In genomic region chr8:126099889-126100288, GRCm38 (mm10) we compare ENCODE assay signal across 16 mouse cellular contexts.
DNase-seq lines count a peak whose midpoint lies in the region; ATAC-seq and TF ChIP-seq lines count a peak whose summit lies in the region.
"Had no signal": no experiment of that assay in that cellular context is flagged by ENCODE, and none has a peak within 500 bp of the region (broad histone marks: within the 10 kb centered on the region; RNA-seq: fewer than 3 reads in every experiment).

No protein-coding gene starts in this region.

- H3K4me1 ChIP-seq in heart, embryonic 10.5 days, result 0 out of 2 replicates have a peak, but pooled peaks cover 3% of the 10 kb centered on the region
- H3K4me1 ChIP-seq in lung, embryonic 14.5 days (ENCODE audit: insufficient read depth), result no peaks in the 10 kb centered on the region
- no peaks in the 10 kb centered on the region for H3K4me1 ChIP-seq in E14TG2a.4 (replicated peaks; ENCODE audit: low read depth, low read length)
- H3K4me1 ChIP-seq: embryonic facial prominence, embryonic 13.5 days; limb, embryonic 13.5 days; lung, embryonic 15.5 days; neural tube, embryonic 13.5 days had no signal

- H3K4me2 ChIP-seq in lung, embryonic 14.5 days, result no peak overlapping the region
- H3K4me2 ChIP-seq: embryonic facial prominence, embryonic 13.5 days; limb, embryonic 13.5 days; lung, embryonic 15.5 days; neural tube, embryonic 13.5 days had no signal

- DNase-seq in heart, embryonic 10.5 days (ENCODE audit: low spot score), result peak; percentile 36
- DNase-seq in heart, postnatal 4 days, result no peak
- peak; percentile 28 for DNase-seq in lung, embryonic 14.5 days
- no peak for DNase-seq in lung, postnatal 4 days
- DNase-seq in ZHBTc4 (ENCODE audit: low read depth, low spot score), result peak; percentile 21
- DNase-seq in adrenal gland, adult (ENCODE audit: inconsistent age in 2 of 2, low spot score in 1 of 2), result no peak
- DNase-seq: adrenal gland, postnatal 14 days; cerebellum, postnatal 25 days; kidney, adult 9 months; thymus, postnatal 14 days had no signal

- H3K36me3 ChIP-seq in heart, embryonic 10.5 days, result no peaks in the 10 kb centered on the region
- H3K36me3 ChIP-seq in lung, embryonic 14.5 days (ENCODE audit: insufficient read depth), result no peaks in the 10 kb centered on the region
- no peaks in the 10 kb centered on the region for H3K36me3 ChIP-seq in E14TG2a.4 (ENCODE audit: insufficient read depth, low read length)
- H3K36me3 ChIP-seq: embryonic facial prominence, embryonic 13.5 days; limb, embryonic 13.5 days; lung, embryonic 15.5 days; neural tube, embryonic 13.5 days had no signal

- no peak overlapping the region for H3K27ac ChIP-seq in heart, embryonic 10.5 days
- no peak overlapping the region for H3K27ac ChIP-seq in lung, embryonic 14.5 days (ENCODE audit: low read depth)
- H3K27ac ChIP-seq: embryonic facial prominence, embryonic 13.5 days; limb, embryonic 13.5 days; lung, embryonic 15.5 days; neural tube, embryonic 13.5 days had no signal

- H3K9me3 ChIP-seq in heart, embryonic 10.5 days, result peaks cover 4% of the 10 kb centered on the region; the same call in 1 of the 2 replicates
- no peaks in the 10 kb centered on the region for H3K9me3 ChIP-seq in lung, embryonic 14.5 days (ENCODE audit: low read depth, low read length)
- peaks cover 51% of the 10 kb centered on the region for H3K9me3 ChIP-seq in E14TG2a.4 (ENCODE audit: low read length)
- H3K9me3 ChIP-seq: embryonic facial prominence, embryonic 13.5 days; limb, embryonic 13.5 days; lung, embryonic 15.5 days; neural tube, embryonic 13.5 days had no signal

- H3K4me3 ChIP-seq in heart, embryonic 10.5 days, result no peak overlapping the region
- no peak overlapping the region for H3K4me3 ChIP-seq in lung, embryonic 14.5 days (ENCODE audit: low read depth, low read length)
- H3K4me3 ChIP-seq in E14TG2a.4 (replicated peaks; ENCODE audit: low read length), result no peak overlapping the region
- H3K4me3 ChIP-seq: embryonic facial prominence, embryonic 13.5 days; limb, embryonic 13.5 days; lung, embryonic 15.5 days; neural tube, embryonic 13.5 days had no signal

- no peak overlapping the region for H3K9ac ChIP-seq in lung, embryonic 14.5 days
- H3K9ac ChIP-seq: embryonic facial prominence, embryonic 13.5 days; limb, embryonic 13.5 days; lung, embryonic 15.5 days; neural tube, embryonic 13.5 days had no signal

- 68% methylated on average over 4 of the region's 4 CpGs for WGBS in heart, embryonic 10.5 days
- 36% methylated on average over 4 of the region's 4 CpGs for WGBS in lung, embryonic 14.5 days

- no peak for ATAC-seq in lung, embryonic 14.5 days (ENCODE audit: insufficient read depth)
- ATAC-seq: hindbrain, embryonic 16.5 days had no signal

- H3K27me3 ChIP-seq in heart, embryonic 10.5 days (ENCODE audit: insufficient read depth, poor library complexity, severe bottlenecking), result no peaks in the 10 kb centered on the region
- no peaks in the 10 kb centered on the region for H3K27me3 ChIP-seq in lung, embryonic 14.5 days (ENCODE audit: insufficient read depth, low read length)
- H3K27me3 ChIP-seq in E14TG2a.4 (ENCODE audit: insufficient read depth, low read length), result no peaks in the 10 kb centered on the region
- H3K27me3 ChIP-seq: embryonic facial prominence, embryonic 13.5 days; lung, embryonic 15.5 days; neural tube, embryonic 13.5 days had no signal

- TF ChIP-seq CTCF in lung, embryonic 14.5 days (IDR thresholded peaks at IDR 0.05; ENCODE audit: low read depth), result peak; percentile 36
- TF ChIP-seq CTCF in E14TG2a.4 (conservative IDR thresholded peaks at IDR 0.05; ENCODE audit: low read length), result peak; percentile 32

Comparison
In these comparisons a context has a peak if more than half of its experiments do, and no peak if none do; other contexts are left out.
1. DNase-seq: peak in heart, embryonic 10.5 days (single experiment), lung, embryonic 14.5 days (single experiment) and ZHBTc4 (single experiment); none in heart, postnatal 4 days (single experiment), lung, postnatal 4 days (0 of 2) and adrenal gland, adult (0 of 2).